Mouse (Mus musculus) embryo, embryonic 9.5 days (tissue): Measurements from ENCODE around the gene Xpo5.

ENCODE experiments used
- DNase-seq: peaks from one replicate; pipeline ENCODE4 v3.0.0-alpha.2; 2017; ENCODE audit errors: extremely low spot score

The Xpo5 gene

DNA sequence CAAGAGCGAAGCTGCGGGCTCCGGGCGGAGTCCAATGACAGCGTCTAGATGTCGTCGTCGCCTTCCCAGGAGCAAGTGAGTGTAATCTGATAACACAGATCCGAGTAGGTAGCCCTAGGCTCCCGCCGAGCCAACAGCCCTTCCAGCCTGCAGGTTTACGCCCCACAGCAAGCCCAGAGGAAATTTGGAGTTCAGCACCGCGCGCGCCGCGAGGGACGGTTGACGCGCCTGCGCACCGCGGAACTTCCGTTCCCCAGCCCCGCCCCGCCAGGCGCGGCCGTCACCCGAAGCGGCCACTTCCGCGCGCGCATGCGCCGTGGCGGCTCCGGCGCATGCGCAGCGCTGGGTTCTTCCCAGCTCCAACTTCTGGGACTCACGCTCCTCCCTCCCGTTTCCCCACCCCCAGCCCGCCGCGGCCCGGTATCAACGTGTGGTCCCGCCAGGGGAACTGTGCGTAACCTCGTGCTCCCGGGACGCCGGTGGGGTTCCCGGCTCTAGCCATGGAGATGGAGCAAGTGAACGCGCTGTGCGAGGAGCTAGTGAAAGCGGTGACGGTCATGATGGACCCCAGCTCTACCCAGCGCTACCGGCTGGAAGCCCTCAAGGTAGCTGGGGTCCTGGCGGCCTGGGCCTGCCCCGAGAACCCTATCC is at the start of gene Xpo5, which contains the start of gene Polh:
Gene Xpo5 (plus strand): TSS at position 362 of the 651 bp plus-strand sequence.
Gene Polh (minus strand): TSS at position 225 of the 651 bp plus-strand sequence.
- DNase-seq, result peak; percentile 95

DNA sequence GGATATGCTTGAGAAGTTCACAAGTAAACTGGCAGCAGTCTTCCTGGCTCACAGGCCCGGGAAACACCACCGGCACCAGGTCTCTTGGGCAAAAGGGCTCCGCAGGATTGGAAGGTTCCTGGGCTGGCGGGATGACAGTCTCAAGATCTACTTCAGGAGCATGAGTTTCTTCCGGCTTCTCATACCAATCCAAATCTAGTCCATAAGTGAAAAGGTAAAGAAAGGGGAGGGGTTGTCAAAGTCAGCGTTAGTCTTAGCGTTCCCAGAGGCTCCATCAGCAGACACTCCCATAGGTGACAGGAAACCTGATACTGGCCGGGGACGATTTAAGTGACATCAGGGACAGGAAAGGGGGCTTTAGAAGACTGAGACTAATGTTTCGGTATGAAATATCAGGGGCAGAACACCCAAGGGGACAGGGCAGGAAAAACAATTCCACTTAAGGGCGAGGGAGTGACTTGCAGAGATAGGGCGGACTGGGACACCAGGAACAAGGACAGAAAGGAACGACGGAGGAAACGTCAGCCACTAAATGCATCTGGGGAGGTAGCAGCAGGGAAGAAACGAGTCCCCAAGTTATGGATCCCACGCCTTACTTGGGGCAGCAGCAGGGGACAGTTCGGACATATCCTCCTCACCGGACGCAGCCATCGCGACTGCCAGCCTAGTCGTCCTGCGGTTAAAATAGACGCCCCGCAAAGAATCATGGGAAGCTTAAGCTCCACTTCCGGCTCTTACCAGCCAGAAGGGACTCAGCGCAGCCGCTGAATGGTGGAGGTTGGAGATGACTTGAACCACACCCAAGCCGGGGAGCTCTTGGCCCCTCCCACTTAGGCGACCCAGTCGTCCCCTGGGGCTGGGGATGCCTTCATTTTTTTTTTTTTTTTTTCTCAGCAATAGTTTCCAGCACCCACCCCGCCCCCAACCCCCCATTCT is 49.5 kb upstream of the Xpo5 start, which contains the start of gene Mad2l1bp:
Gene Mad2l1bp (minus strand): TSS at position 707 of the 936 bp plus-strand sequence.
- DNase-seq, result peak; percentile 85

DNA sequence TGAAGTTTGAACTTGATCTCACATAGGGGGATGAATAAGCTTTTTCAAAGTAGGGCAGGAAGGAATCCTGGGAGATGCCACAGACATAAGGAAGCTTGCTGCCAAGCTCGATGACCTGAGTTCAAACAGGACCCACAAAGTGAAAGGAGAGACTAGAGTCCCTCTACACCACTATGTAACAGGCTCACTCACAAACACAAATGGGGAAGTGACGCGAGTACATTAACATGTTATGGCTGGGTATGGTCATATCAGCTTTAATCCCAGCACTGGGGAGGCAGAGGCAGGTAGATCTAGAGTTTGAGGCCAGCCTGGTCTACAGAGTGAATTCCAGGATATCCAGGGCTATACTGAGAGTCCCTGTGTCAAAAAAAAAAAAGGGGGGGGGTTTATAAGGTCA is 48.2 kb upstream of the Xpo5 start:
- no peak for DNase-seq

- DNase-seq, result no peak
Measured at GRCm38 (mm10) chr17:46156680-46157079, 45.9 kb upstream of the Xpo5 start.

DNA sequence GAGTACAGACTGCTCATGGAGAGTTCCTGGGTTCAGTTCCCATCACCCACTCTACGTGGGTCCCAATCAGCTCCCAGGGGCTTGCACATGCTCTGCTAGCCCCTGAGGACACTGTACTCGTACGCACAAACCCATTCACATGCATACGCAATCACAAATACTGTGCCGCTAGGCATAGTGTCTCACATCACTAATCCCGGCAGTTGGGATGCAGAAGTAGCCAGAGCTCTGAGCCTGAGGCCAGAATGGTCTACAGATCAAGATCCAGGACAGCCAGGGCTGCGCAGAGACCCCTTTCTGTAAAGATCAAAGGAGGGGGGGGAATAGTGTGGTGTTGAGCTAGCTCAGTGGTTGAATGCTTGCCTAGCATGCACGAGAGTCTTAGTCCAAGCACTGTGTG is 45.5 kb upstream of the Xpo5 start:
- DNase-seq, result no peak

DNA sequence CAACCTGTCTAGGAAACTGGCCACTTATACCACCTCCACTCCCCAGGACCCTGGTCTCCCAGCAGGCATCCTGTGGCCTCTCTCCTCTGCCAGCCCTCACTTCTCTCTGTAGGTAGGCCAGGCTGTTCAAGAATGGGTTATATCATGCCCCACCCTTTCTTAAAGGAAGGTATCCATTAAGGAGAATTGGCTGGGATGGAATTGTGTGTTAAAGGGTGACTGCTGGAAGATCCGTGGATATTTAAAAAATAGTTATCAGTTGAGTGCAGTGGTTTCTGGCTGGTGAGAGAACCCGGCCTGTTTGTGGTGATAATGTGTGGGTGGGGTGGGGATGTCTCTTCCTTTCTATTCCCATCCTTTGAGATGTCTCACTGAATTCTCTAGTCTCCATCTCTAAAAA is 43.3 kb upstream of the Xpo5 start:
- DNase-seq, result no peak

DNA sequence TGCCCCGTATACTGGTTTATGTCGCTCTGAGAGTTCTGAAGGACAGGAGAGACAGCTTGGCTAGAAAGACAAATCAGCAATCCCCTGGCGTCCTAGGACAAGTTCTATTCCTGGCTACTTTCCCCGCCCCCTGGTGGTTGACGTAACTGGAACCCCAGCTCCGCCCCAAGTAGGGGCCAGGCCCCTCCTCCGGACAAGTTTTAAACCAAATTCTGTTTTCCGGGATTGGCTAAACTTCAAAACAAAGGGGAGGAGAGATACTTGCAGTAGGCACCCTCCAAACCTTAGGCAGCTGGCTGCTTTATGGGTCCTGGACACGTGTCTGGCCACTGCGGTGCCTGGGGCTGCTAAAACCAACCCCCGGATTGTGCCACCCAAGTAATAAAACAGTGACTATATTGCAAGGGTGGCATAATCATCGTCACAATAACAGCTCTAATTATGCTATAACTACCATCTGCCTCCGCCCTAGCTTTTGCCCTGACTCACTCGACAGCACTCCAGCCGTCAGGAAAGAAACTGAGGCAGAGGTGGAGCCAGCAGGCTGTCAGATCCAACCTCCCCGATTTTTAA is 42.4 kb upstream of the Xpo5 start:
- peak; percentile 88 for DNase-seq

DNA sequence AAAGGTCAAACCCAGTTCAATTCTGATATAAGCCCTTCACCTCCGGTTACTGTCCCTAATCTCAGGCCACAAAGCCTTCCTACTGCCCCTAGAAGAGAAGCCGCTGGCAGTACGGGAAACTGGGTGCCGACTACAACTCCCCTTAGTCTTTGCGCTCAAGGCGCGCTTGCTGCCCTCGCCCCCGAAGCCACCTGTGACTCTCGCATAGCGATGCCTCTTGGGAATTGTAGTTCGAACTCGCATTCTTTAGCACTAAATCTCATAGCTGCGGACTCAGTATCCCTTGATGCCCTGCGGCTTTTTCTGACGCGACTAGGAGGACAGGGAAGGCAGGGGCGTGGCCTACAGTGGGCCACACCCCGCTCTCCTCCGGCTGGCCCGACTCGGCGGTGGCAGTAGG is 41.9 kb upstream of the Xpo5 start, which contains the start of gene Gtpbp2:
Gene Gtpbp2 (plus strand): TSS at position 347 of the 400 bp plus-strand sequence.
- peak; percentile 96 for DNase-seq

GRCm38 (mm10) chr17:46161179-46161578 is 41.4 kb upstream of the Xpo5 start:
- no peak for DNase-seq

- no peak for DNase-seq
Measured at GRCm38 (mm10) chr17:46161710-46162109, 40.9 kb upstream of the Xpo5 start.

DNA sequence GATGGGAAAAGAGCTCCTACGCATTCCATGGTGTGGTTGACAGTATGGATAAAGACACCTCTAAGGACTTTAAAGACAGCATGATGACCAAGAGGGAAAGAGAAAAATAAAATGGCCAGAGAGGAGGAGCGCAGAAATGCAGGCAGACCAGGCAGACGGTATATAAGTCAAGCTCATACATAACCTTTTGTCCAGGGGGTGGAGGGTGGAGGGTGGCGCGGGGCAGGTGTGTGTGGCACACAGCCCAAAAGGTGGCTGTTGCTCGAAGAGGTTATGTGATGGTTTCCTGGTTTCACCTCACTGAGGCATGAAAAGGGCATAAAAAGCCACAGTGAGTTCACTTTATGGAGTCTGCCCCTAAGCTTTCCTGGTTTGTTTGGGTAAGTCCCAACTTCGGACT is 40.0 kb upstream of the Xpo5 start:
- DNase-seq, result no peak

GRCm38 (mm10) chr17:46162951-46163421 is 39.6 kb upstream of the Xpo5 start:
- no peak for DNase-seq

- no peak for DNase-seq
Measured at GRCm38 (mm10) chr17:46164301-46164700, 38.3 kb upstream of the Xpo5 start.

DNA sequence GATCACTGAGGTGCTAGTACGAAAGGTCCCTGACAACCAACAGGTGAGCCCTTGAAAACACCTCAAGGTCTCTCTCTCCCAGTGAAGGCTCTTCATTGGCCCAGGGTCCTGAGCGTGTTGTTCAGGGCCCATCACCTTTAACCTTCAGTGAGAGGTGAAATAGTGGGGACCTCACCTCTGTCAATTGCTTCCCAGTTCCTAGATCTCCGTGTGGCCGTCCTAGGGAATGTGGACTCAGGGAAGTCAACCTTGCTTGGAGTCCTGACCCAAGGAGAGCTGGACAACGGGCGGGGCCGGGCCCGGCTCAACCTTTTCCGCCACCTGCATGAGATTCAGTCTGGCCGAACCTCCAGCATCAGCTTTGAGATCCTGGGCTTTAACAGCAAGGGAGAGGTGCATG is 37.8 kb upstream of the Xpo5 start:
- no peak for DNase-seq

GRCm38 (mm10) chr17:46165460-46165859 is 37.1 kb upstream of the Xpo5 start:
- no peak for DNase-seq

DNA sequence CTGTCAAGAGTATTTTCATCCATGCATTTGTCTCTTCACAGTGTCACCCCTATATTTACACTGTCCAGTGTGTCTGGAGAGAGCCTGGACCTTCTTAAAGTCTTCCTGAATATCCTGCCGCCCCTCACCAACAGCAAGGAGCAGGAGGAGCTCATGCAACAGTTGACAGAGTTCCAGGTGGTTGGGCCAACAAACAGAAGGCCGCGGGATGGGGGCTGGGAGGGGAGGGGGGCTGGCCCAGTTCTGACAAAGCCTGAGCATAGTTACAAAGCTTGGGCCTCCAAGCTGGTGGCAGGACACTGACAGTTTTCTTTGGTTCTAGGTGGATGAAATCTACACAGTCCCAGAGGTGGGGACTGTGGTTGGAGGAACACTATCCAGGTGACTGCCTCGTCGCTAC is 36.3 kb upstream of the Xpo5 start:
- DNase-seq, result no peak

- DNase-seq, result no peak
Measured at GRCm38 (mm10) chr17:46167014-46167413, 35.6 kb upstream of the Xpo5 start.

DNA sequence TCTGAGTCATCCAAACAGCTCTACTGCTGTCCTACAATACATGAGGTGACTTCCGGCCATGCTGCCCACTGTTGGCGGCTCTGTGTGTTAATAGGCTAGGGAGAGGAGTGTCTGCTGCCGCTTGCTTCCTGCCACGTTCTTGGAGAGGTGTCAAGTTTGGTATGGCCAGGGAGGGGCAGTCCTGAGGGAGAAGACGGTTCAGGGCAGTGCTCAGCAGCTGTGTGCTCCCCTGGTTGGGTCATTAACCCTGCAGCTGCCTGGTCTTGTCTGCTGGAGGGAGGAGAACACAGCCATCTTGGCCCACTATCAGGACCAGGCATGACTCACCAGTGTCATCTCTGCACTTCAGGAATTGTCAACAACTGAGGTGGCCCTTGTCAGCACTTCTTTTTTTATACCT is 34.3 kb upstream of the Xpo5 start:
- DNase-seq, result no peak

DNA sequence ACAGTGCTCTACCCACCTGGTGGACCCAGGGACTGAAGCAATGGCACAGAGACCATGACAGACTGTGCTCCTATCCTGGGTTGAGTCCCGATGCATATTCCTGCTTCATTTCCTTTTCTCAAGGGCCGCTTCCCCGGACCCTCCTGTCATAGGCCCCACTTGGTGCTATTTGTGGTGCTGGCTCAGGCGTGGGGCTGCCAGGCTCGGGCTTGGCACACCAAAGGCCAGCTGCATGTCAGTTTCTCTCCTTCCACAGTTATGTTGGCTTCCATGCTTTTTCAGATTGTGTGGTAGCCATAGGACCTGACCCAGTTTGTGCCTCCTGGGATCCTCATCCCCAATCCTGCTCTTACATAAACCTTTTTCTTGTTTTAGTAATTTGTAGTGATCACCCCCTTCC is 33.8 kb upstream of the Xpo5 start:
- DNase-seq, result no peak

GRCm38 (mm10) chr17:46170538-46170937 is 32.0 kb upstream of the Xpo5 start:
- DNase-seq, result no peak

DNA sequence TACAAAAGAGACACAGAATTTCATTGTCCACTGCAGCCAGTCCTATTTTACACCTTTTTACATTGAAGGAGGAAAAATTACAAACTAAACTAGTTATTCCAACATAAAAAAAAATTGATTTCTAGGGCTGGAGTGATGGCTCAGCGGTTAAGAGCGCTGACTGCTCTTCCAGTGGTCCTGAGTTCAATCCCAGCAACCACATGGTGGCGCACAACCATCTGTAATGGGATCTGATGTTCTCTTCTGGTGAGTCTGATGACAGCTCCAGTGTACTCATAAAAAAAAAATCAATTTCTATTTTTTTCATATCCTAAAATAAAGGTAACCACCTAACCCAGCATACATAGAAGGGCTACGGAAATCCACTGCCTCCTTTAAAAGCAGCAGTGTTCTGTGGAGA is 20.3 kb upstream of the Xpo5 start:
- no peak for DNase-seq

DNA sequence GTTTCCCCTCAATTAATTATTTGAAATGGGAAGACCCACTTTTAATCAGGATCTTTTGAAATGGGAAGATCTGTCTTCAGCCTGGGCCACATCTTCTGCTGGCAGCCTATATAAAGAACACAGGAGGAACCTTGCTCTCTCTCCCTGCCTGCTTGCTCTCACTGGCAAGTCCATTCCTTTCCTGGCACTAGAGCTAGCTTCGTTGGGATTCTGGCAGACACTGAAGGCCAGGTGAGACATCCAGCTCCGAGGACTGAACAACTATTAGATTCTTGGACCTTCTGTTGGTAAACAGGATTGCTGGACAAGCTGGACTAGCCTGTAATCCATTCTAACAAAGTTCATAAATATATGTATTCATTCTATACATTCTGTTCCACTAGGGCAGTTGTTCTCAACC is 13.8 kb upstream of the Xpo5 start:
- DNase-seq, result no peak
